Mouse (Mus musculus) thymus, adult 2 months (tissue): Measurements from ENCODE around the gene Wdr18.

ENCODE experiments used
- CTCF ChIP-seq: fragments of 200-500 bp; IDR thresholded peaks from 2 replicates; pipeline ENCODE4 v1.5.1; 2012; ENCODE audit warnings: mild to moderate bottlenecking, control low read depth, low read length, moderate library complexity, borderline replicate concordance; ENCODE audit not compliant: control insufficient read depth, poor library complexity, insufficient read depth; ENCODE audit errors: extremely low read depth
- POLR2A ChIP-seq: fragments of 200-500 bp; IDR thresholded peaks from 2 replicates; pipeline ENCODE4 v1.6.1; 2012; ENCODE audit warnings: mild to moderate bottlenecking, low read length, control low read depth, moderate library complexity; ENCODE audit not compliant: control insufficient read depth, poor library complexity, insufficient read depth; ENCODE audit errors: extremely low read depth

DNA sequence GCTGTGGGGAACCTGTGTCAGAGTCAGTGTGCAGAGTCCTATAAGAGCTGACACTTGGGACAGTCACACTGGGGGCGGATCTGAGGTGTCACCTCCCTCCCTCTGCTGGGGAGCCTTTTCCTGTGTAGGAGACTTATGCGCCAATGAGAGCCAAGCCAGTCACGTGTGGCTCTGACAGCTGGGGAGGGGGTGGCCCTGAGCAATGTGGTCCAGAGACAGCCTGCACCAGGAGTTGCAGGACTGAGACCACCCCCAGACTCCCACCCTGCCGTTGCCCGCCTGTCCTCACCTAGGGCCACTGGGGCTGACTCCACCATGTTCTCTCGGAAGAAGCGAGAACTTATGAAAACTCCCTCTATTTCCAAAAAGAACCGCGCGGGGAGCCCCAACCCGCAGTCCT lies 56.6 kb downstream of the Wdr18 start, which contains the start of gene Arhgap45:
- TF ChIP-seq POLR2A (peak; percentile 98), CTCF (no peak)
